Mouse (Mus musculus) megakaryocyte progenitor cell, adult 5-6 weeks (primary cell): ENCODE measurements around the gene Abhd17a. TPM values are rescaled to one million over a fixed set of nuclear protein-coding genes. Genes with fewer than 3 reads are reported as not detected.

Experiments used
- ATAC-seq: replicated peaks from 2 replicates; pipeline ENCODE4 v1.8.0; 2016; ENCODE audit warnings: mild to moderate bottlenecking, moderate TSS enrichment, inconsistent platforms; ENCODE audit not compliant: poor library complexity
- total RNA-seq, 2 experiments: library from RNA; stranded (forward) in 1 of 2; stranded (reverse) in 1 of 2; fragments of 157-497, 149-512 nt in 1 of 2; fragments of 200-1000 nt in 1 of 2; gene quantifications; 2 replicates each; pipeline versions ENCODE4 v1.2.3 to v1.2.4; 2015 to 2017

The Abhd17a gene
- 59.7 and 79.8 TPM in 2 replicates for total RNA-seq (2015)
- total RNA-seq (2017), result 20.5 and 29.4 TPM in 2 replicates

DNA sequence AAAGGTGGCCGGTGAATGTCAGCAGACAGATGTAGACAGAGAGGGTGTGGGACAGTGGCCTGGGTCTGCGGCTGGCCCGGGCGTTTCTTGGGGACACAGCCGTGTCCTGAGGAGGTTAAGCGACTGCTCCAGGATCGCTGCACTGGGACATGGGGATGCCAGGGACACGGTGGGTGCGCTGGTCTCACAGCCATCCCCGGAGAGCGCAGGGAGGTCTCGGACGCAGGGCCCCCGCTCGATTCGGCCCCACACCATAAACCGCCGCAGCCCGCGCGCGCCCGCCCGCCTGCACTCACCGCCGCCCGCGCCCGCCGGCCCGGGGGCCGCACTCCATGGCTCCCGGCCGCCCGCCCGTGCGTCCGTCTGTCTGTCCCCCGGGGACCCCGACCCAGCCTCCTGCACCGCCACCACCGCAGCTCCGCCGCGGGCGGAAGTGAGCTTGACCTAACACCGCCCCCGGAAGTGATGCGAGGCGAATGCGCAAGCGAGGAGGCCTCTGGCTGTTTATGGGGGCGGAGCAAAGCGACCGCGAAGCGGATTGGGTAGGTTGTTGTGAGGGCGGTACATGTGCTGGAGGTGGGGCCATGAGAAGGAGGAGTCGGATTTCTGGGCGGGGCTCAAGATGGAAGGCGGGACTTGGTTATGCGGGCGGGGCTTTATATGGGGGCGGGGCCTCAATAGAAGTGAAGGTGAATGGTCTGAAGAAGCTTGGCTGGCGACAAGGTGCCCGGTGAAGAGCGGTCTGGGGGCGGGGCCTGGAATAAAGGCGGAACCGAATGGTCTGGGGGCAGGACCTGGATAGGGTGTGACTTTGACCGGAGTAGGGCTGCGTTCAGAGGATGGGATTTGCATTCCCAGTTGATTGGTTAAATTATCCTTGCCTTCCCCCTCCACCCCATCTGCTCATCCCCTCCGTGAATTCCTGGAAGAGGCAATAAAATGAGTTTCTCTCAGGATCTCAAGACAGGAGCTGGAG, at the start of gene Abhd17a:
Abhd17a (minus strand) TSS at position 463 of the 976 bp plus-strand sequence.
- peak; percentile 97 for ATAC-seq

DNA sequence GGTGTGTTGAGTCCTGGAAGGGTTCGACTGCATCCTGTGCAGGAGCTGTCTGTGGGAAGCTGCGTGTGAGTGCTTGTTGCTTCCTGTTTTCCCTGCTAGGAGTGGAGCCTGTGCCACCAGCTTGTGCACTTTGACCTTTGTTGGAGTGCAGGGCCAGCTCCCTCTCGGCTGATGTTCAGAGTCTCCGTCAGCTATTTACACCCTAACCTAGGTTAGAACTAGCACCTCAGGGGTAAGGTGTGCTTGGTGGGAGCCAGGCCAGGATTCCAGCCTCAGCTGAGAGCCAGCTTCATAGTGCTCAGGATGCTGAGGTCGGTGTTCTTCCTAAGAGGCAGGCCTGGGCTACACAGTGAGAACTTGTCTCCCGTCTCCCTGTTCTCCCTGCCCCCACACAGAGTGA, 45.2 kb upstream of the Abhd17a start:
- no peak for ATAC-seq

DNA sequence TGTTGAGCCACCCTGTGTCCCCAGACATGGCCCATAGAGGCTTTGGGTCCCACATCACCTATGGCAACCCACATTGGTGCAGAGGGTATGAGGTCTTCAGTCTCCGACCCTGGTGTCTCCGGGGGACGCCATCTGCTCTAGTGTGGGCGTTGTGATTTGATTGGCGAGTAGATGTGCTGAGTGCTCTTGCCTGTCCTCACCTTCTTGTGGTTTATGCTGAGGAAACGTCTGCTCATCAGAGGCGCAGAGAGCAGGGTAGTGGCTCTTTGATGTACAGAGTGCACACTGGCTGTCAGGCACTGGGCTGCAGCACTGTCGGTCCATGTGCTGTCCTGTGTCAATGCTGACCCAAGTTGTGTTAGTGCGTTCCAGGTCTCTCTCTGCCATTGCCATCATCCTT, 38.8 kb upstream of the Abhd17a start:
- no peak for ATAC-seq

DNA sequence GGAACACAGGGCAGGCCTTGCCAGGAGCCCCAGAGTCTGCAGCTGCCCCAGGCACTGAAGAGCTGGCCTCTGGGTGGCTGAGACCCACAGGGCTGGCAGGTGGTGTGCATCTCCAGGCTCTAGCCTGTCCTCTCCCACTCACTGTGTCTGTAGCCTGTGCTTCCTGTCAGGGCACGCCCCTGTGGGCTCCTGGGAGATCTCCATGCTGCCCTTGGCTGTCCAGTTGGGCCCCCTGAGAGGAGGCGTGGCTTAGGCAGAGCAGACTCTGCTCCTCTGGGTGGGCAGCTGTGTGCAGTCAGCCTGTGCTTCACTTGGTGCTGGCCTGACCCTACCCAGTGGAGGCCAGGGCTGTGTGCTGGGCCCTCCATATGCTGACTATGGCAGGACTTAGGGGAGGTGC, 37.5 kb upstream of the Abhd17a start:
- ATAC-seq, result no peak

DNA sequence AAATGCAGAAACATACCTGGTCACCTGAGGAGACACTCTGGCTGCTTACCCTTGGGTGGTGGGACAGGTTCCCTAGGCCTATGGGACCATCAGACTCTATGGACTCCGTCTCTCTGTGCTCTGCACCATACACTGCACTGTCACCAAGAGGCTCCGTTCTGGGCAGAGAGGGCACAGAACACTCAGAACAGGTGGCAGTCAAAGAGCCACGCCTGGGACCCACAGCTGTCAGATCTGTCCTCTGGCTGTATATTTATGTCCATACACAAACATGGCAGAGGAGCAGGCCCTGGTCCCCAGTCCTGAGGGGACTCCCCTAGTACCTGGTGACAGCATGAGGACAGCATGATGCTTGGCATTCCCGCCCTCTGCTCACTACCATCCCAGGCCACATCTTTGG, 35.6 kb upstream of the Abhd17a start:
- no peak for ATAC-seq

DNA sequence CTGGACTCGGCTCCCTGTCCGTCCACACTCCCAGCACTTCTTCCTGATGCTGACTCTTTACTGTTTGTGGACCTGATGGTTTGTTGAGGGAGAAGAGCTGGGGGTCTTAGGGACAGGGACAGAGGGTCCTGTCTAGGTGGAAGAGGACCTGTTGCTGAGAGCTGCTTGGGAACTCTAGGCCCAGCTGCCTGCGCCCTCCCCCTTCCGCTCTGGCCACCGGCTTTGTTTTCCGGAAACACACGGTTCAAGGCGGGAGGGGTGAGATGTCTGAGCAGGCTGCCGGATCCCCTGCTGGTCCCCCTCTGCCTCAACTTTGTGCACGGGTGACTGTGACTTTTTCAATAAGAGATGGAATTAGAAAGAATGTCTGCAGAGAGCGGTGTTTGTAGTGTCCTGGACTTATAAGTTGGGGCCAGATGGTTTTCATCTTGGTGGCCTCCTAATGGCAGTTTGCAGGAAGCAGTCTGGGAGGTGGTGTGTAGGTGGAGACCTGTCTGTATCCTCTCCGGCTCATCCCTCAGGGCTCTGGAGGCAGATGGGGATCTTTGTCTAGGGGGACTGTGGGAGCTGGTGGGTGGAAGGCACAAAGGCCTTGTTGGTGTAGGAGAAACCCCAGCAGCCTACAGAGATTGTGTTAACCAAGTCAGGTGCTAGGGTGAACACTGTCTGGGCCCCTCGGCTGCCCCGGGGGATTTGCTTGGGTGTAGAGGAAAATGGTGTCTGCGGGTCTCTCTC, 33.5 kb upstream of the Abhd17a start:
- ATAC-seq, result peak; percentile 21

DNA sequence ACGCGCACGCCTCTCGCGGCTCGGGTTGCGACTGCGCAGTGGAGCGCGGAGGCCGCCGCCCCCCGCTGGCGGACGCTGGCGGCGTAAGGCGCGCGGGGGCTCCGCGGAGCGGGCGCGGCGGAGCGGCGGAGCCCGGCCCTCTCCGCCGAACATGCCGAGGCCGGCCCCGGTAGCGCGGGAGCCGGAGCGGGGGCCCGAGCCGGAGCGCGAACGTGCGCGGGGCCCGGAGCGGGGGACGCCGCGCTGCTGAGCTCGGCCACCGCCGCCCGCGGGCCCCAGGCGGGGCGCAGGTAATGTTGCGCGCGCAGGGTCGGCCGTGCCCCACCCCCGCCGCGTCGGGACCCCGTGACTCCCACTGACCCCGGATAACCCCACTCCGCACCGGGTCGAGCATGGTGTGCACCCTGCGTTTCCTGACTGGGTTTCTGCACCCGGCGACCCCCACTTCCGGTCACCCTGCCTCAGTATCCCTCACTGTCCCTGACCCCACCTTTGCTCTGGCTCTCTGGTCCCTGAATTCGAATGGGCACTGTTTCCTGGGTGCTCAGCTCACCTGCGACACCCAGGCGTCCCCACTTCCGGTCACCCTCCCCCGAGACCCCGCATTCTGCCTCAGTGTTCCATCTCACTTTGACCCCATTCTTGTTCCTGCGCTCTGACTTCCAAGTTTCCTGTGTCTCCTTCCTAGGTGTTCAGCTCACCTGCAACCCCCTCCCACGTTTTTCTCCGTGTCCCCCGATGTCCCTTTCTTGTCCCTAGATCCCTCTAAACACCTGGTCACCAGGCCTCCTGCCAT, 32.7 kb upstream of the Abhd17a start, which contains the start of gene Csnk1g2:
Csnk1g2 (plus strand) TSS at position 178 of the 796 bp plus-strand sequence.
- ATAC-seq, result 0 out of 2 replicates have a peak, but pooled peaks have one; percentile 13

DNA sequence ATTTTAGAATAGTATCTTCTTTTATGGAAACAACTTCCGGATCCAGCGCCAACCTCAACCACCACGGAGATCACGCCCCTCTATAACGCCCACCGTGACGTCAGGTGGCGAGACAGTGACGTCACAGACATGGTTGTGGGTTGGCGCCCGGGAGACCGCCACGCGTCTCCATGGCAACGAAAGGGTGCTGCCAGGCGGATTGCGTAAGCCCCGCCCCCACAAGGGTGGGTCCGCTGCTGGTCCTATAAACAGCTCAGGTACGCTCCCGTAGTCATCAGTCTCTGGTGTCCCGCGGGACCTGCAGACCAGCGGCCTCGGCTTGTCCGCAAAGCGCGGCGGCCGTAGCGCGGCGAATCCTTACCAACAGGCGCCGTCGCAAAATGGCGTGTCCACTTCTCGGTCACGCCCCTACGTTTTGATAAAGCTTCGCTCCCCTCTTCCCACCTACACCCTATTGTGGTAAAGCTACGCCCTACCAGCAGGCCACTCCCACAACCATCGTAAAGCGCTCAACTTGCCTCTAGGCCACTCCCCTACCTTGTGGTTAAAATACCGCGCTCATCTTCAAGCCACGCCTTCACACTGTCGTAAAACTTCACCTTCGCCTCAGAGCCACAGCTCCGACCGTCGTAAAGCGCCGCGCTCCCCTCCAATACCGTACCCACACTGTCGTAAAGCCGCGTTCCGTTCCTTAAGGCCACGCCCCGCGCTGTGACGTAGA, 32.0 kb upstream of the Abhd17a start:
- peak; percentile 82 for ATAC-seq

DNA sequence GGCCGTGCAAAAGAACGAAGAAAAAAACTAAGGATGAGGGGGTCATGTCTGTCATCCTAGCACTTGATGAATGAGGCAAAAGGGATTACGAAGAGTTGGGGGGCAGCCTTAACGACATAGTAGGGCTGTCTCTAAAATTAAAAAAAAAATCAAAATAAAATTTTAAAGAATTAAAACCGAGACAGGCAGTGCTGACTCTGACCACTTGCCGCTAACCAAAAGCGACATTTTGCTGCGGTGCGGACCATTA, 31.5 kb upstream of the Abhd17a start:
- no peak for ATAC-seq

DNA sequence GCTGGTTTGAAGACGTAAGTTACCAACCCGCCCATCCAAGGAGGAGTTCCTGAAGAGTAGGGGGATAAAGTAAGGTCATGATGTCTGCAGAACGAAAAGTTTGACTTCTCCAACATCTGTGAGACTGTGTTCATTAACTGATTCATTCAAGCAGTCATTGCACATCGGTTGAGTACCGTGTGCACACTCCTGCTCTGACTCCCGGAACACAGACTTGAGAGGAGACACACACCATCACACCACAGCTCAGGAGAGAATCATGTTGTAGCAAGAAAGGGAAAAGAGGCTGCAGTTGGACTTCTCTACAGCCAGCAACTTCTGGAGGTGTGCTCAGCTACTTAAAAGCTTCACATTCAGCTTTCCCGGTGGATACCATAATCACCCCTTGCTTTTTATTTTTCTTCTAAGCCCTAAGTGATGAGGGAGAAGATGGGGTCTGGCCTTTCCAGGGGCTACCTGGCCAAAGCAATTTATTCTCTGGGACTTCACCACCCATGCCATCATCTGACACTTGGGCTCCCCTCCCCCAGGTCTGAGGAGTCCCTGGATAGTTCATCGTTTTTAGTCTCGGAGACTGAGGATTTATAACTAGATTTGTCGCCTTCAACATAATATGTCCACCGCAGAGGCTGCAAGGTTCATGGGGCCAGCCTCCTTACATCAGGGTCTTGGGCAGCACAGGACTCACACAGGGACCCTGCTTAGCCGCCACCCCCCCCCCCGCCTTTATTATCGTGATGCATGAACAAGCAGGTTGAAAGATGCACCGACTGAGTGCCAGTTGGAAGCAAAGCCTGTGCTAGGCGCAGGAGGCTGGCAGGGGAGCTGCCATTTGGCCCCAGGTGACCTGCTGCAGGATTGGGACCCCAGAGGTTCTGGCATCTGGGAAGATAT, 30.9 kb upstream of the Abhd17a start:
- ATAC-seq, result no peak

DNA sequence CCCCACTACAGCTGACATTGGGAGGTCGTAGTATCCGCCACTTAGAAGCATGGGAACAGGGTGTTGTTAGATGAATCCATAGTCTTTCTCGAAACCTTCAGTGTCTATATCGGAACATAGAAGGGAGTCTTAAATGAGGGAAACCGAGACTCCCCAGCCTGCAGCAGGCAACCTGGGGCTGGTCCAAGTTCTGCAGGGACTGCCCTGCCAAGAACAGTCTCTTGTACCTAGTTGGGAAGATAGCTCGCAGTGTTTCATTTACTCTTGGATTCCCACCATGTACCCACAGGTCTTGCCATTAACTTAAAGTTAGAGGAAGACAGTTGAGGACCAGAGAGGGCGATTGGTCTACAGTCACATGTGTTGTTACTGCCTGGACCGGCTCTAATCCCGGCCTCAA, 30.2 kb upstream of the Abhd17a start:
- no peak for ATAC-seq

DNA sequence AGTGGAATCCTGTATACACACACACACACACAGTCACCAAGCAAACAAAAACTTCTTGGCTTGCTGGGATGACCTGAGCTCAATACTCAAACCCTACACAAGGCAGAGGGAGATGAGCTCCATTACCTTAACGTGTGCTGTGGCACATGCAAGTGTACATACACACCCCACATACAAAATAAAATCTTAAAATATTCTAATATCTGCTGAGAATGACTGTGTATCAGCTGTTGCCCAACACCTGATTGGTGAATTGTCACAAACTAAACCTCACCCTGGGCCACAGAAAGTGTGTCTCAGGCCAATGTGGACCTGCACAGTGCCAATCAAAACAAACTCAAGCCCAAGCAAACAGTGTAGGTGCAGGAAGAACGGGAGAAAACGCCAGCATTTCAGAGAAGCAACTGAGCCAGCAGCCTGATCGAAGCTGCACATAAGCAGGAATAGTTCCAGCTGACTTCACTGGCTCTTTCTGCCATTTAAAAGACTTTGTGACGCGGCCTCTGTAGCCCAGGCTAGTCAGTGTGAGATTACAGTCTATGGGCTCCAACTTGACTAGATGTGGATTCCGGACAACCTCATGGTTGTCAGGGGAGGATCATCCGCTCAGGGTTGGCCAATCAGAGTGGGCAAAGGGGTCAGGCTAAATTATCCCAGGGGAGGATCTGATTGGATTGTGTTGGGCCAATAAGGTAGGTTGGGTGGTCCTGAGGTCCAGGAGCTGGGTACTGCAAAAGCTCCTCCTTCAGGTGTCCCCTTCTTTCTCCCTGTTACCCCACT, 29.5 kb upstream of the Abhd17a start:
- no peak for ATAC-seq

DNA sequence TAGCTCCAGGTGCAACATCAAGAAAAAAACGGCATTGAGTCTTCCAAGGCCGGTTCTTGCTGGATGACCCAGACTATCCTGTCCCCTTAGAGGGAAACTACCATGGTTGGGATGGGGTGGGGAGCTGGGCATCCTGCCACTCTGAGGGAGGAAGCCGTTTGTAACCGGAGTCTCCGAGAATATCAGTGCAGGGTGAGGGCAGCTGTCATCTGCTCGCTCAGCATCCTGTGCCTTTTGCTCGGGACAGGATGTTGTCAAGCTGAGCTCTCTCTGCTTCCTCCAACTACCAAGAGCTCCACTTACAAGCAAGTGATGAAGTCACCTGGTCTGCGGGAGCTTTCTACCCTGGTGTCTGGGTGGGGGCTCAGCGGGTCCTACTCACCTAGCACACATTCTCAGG, 28.0 kb upstream of the Abhd17a start:
- no peak for ATAC-seq

DNA sequence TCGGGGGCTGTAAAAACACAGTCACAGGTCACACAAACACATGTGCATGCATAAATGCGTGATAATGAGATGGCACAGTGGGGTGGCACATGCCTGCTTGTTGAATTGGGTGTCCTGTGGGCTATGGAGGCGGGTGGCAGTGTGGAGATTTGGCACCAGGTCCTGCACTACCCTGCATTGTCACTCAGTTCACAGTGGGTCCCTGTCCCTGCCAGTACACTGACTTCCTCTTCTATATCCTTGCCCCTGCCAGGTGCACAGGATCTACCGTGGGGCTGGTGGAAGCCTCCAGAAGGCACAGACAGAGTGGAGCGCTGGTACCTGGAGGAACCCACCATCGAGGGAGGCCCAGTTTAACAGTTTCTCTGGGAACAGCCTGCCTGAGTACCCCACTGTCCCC, 24.2 kb upstream of the Abhd17a start:
- no peak for ATAC-seq

DNA sequence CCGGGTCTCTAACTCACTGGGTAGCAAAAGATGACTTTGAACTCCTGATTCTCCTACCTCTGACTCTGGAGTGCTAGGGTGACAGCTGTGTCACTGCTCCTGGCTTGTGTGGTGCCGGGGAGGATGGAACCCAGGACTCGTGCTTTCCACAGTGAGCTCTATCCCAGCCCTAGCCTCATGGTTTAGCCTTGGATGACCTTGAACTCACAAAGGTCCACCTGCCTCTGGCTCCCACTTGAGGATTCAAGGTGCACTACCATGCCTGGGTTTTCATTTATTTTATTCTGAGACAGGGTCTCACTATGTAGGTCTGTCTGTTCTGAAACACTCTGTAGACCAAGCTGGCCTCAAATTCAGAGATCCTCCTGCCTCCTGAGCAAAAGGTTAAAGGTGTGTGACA, 23.7 kb upstream of the Abhd17a start:
- ATAC-seq, result no peak

DNA sequence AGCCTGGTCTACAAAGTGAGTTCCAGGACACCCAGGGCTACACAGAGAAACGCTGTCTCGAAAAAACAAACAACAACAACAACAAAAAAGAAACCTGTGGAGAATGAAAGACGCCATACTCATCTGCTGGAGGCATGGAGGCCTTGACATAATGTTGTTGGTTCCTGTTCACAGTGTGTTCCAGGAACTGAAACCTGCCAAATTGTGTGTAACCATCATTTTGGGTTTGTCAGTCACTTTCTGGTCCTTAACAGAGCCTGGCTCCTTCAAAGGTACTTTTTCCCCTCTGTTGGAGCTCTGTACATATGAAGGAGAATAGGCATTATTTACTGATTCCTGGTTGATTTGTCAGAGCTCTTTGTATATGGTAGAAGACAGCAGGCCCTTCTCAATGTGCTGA, 21.8 kb upstream of the Abhd17a start:
- ATAC-seq, result no peak

DNA sequence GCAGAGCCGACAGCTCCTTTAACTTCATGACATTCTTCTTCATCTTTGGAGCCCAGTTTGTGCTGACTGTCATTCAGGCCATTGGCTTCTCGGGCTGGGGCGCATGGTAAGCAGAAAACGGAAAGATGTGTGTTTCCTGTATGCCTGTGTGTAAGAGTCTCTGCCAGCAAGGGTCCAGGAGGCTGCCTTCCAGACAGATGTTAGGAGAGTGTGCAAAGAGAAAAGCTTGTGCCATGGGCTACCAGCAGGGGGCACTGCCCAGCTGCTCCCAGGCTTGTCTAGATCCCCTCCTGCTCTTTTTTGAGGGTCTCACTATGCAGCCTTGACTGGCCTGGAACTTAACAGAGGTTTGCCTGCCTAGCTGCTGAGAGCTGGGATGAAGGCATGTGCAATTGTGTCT, 20.9 kb upstream of the Abhd17a start:
- ATAC-seq, result peak; percentile 76

DNA sequence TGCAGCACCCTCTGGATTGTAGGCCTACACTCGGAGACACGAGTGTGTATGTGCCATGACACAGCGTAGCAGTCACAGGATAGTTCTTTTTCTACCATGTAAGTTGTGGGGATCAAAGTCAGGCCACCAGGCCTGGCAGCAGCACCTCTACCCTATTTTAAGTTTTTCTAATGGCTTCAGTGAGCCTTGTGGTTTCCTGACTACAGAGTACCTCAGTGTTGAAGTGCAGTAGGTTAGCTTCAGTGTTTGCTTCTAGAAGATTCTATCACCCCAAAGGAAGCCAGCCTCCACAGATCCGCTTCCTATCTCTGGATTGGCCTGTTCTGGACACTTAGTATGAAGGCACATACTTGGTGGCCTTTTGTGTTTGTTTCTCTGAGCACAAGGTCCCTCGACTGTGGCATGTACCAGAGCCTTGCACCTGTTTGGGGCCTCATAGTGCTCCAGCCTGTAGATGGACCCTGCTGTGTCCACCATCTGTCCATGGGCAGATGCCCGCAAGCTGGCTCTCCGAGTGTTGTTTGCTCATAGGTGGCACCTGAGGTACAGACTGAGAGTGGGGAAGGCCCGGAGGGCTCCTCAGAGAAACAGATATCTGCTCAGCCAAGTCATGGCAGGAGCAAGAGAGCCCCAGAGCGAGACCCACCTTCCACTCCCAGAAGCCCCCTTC, 20.1 kb upstream of the Abhd17a start:
- ATAC-seq, result no peak
